ENCODE assay signal across 31 mouse cellular contexts in the genomic region with DNA sequence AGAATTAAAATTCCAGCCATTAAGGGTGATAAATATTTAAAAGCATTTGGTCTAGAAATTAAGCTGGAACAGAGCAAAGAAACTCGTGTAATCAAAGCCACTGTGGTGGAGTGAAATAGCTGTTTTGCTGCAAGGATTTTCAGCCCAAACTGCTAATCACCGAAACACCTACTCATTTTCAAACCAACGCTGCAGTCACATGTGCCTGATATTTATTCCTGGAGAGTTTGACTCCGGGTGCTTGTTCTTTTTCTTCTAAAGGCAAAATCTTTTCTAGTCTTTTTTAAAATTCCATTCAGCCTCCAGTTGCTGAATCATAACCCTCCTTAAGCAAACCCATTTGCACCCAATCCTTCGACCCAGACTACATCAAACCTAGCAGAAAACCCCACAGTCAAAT.
DNase-seq lines count a peak whose midpoint lies in the region; ATAC-seq and TF ChIP-seq lines count a peak whose summit lies in the region.
"Had no signal": no experiment of that assay in that cellular context is flagged by ENCODE, and none has a peak within 500 bp of the region (broad histone marks: within the 10 kb centered on the region; RNA-seq: fewer than 3 reads in every experiment).

No protein-coding gene starts in this region.

- intact Hi-C loops in left cerebral cortex, postnatal 10 days (cut with DNase I): no loop called here
- intact Hi-C loops in left cerebral cortex, postnatal 25 days (cut with DNase I): no loop called here
- intact Hi-C loops in left cerebral cortex, postnatal 36 days (cut with DNase I): no loop called here

- no peak overlapping the region for H3K27ac ChIP-seq in stomach, postnatal 0 days (replicated peaks)
- H3K27ac ChIP-seq: embryonic facial prominence, embryonic 12.5 days; embryonic facial prominence, embryonic 15.5 days; heart, embryonic 15.5 days; hindbrain, embryonic 10.5 days; hindbrain, embryonic 13.5 days had no signal

- H3K4me3 ChIP-seq in stomach, postnatal 0 days (ENCODE audit: low read depth, low read length): no peak overlapping the region
- H3K4me3 ChIP-seq: embryonic facial prominence, embryonic 12.5 days; embryonic facial prominence, embryonic 15.5 days; heart, embryonic 12.5 days; heart, embryonic 15.5 days; hindbrain, embryonic 10.5 days; hindbrain, embryonic 13.5 days had no signal

- TF ChIP-seq CTCF in stomach, postnatal 0 days (IDR thresholded peaks at IDR 0.05; ENCODE audit: low read depth): no peak

- ATAC-seq in stomach, postnatal 0 days (ENCODE audit: low FRiP score, low TSS enrichment): no peak
- ATAC-seq: forebrain, embryonic 14.5 days; forebrain, postnatal 0 days; hindbrain, embryonic 16.5 days; Patski had no signal

- no peak overlapping the region for H3K9ac ChIP-seq in stomach, postnatal 0 days (ENCODE audit: low read length)
- H3K9ac ChIP-seq: embryonic facial prominence, embryonic 12.5 days; embryonic facial prominence, embryonic 15.5 days; forebrain, postnatal 0 days; heart, embryonic 12.5 days; heart, embryonic 15.5 days; hindbrain, embryonic 13.5 days had no signal

- 80% methylated on average over 5 of the region's 5 CpGs for WGBS in stomach, postnatal 0 days

- no peaks in the 10 kb centered on the region for H3K27me3 ChIP-seq in stomach, postnatal 0 days (ENCODE audit: control insufficient read depth, insufficient read depth, low read length)
- H3K27me3 ChIP-seq: CH12.LX; embryonic facial prominence, embryonic 12.5 days; embryonic facial prominence, embryonic 15.5 days; heart, embryonic 12.5 days; heart, embryonic 15.5 days; hindbrain, embryonic 13.5 days had no signal

- no peak for TF ChIP-seq EP300 in stomach, postnatal 0 days (optimal IDR thresholded peaks at IDR 0.05)

- no peak overlapping the region for H3K4me2 ChIP-seq in stomach, postnatal 0 days (replicated peaks; ENCODE audit: low read depth)
- H3K4me2 ChIP-seq: embryonic facial prominence, embryonic 12.5 days; embryonic facial prominence, embryonic 15.5 days; heart, embryonic 12.5 days; heart, embryonic 15.5 days; hindbrain, embryonic 13.5 days had no signal

- DNase-seq in frontal cortex, postnatal 36 days (ENCODE audit: low spot score in 2 of 2): peak; percentile 13 to 50
- no peak for DNase-seq in frontal cortex, postnatal 10 days (ENCODE audit: low spot score in 2 of 2)
- DNase-seq in left cerebral cortex, adult 11 months (ENCODE audit: low spot score): peak; percentile 32
- no peak for DNase-seq in left cerebral cortex, postnatal 10 days (ENCODE audit: extremely low spot score in 1 of 2, low spot score in 2 of 2)
- peak; percentile 31 to 73 for DNase-seq in left cerebral cortex, postnatal 25 days (ENCODE audit: low spot score in 2 of 2)
- no peak for DNase-seq in left cerebral cortex, postnatal 36 days (ENCODE audit: low spot score in 2 of 2)
- DNase-seq in brain, adult 2 months (ENCODE audit: low read depth, low spot score): peak; percentile 79
- no peak for DNase-seq in stomach, postnatal 0 days (ENCODE audit: low spot score)
- DNase-seq: adrenal gland, postnatal 10 days; adrenal gland, postnatal 36 days; B cell, adult 2 months; cerebellum, adult 11 months; cerebellum, adult 2 months; cerebellum, adult 9-11 months; cerebellum, postnatal 25 days; forebrain, postnatal 0 days; gastrocnemius, postnatal 25 days; heart, adult 18-20 months; heart, postnatal 10 days; heart, postnatal 36 days had no signal

- no peaks in the 10 kb centered on the region for H3K4me1 ChIP-seq in stomach, postnatal 0 days (replicated peaks; ENCODE audit: control insufficient read depth, insufficient read depth)
- H3K4me1 ChIP-seq: embryonic facial prominence, embryonic 12.5 days; embryonic facial prominence, embryonic 15.5 days; heart, embryonic 12.5 days; heart, embryonic 15.5 days; hindbrain, embryonic 10.5 days; hindbrain, embryonic 13.5 days had no signal

- no peaks in the 10 kb centered on the region for H3K9me3 ChIP-seq in stomach, postnatal 0 days (ENCODE audit: control insufficient read depth, low read length)
- H3K9me3 ChIP-seq: embryonic facial prominence, embryonic 12.5 days; embryonic facial prominence, embryonic 15.5 days; G1E; heart, embryonic 12.5 days; heart, embryonic 15.5 days; hindbrain, embryonic 10.5 days; hindbrain, embryonic 13.5 days had no signal

- no peaks in the 10 kb centered on the region for H3K36me3 ChIP-seq in stomach, postnatal 0 days (ENCODE audit: control insufficient read depth, insufficient read depth, low read length)
- H3K36me3 ChIP-seq: embryonic facial prominence, embryonic 12.5 days; embryonic facial prominence, embryonic 15.5 days; G1E; heart, embryonic 12.5 days; heart, embryonic 15.5 days; hindbrain, embryonic 10.5 days; hindbrain, embryonic 13.5 days had no signal

Comparison
In these comparisons a context has a peak if more than half of its experiments do, and no peak if none do; other contexts are left out.
1. DNase-seq: peak in frontal cortex, postnatal 36 days (2 of 2), left cerebral cortex, adult 11 months (single experiment), left cerebral cortex, postnatal 25 days (2 of 2) and brain, adult 2 months (single experiment); none in frontal cortex, postnatal 10 days (0 of 2), left cerebral cortex, postnatal 10 days (0 of 2), left cerebral cortex, postnatal 36 days (0 of 2) and stomach, postnatal 0 days (single experiment).